Mouse (Mus musculus) CD4-positive helper T cell, adult 2 months (primary cell): Measurements from ENCODE around the gene Tcf3.
A peak's percentile ranks its signal among the peaks of the same experiment; 100 is the strongest.

ENCODE experiments used
- DNase-seq: peaks from one replicate; pipeline ENCODE4 v3.0.0-alpha.2; 2012; ENCODE audit warnings: low read depth, missing footprints, low spot score

The Tcf3 gene

GRCm38 (mm10) chr10:80407924-80408323, 25.5 kb downstream of the Tcf3 start:
- DNase-seq: no peak

- DNase-seq: peak; percentile 92
Measured at GRCm38 (mm10) chr10:80406684-80407501, 26.6 kb downstream of the Tcf3 start, which contains the start of gene Uqcr11. TSS of gene Uqcr11 (minus strand) at chr10:80406830.

GRCm38 (mm10) chr10:80405481-80406173, 27.8 kb downstream of the Tcf3 start:
- peak; percentile 47 for DNase-seq

GRCm38 (mm10) chr10:80403044-80403692, 30.3 kb downstream of the Tcf3 start:
- peak; percentile 55 for DNase-seq

GRCm38 (mm10) chr10:80400704-80401161, 32.7 kb downstream of the Tcf3 start:
- DNase-seq: no peak

- DNase-seq: no peak
Measured at GRCm38 (mm10) chr10:80399973-80400703, 33.3 kb downstream of the Tcf3 start.

GRCm38 (mm10) chr10:80399191-80399972, 34.1 kb downstream of the Tcf3 start, which contains the start of gene Mbd3:
TSS of gene Mbd3 (minus strand) at chr10:80399550.
- peak; percentile 100 for DNase-seq

GRCm38 (mm10) chr10:80398719-80399190, 34.7 kb downstream of the Tcf3 start:
- DNase-seq: peak; percentile 98

GRCm38 (mm10) chr10:80398174-80398535, 35.3 kb downstream of the Tcf3 start:
- DNase-seq: no peak

- DNase-seq: no peak
Measured at GRCm38 (mm10) chr10:80397524-80398173, 35.8 kb downstream of the Tcf3 start.

GRCm38 (mm10) chr10:80396822-80397523, 36.5 kb downstream of the Tcf3 start:
- no peak for DNase-seq

GRCm38 (mm10) chr10:80395025-80395627, 38.3 kb downstream of the Tcf3 start:
- DNase-seq: no peak

- no peak for DNase-seq
Measured at GRCm38 (mm10) chr10:80392687-80393086, 40.8 kb downstream of the Tcf3 start.

- no peak for DNase-seq
Measured at GRCm38 (mm10) chr10:80390697-80391096, 42.8 kb downstream of the Tcf3 start.

GRCm38 (mm10) chr10:80389185-80389708, 44.2 kb downstream of the Tcf3 start:
- no peak for DNase-seq

- no peak for DNase-seq
Measured at GRCm38 (mm10) chr10:80388731-80389130, 44.7 kb downstream of the Tcf3 start.

GRCm38 (mm10) chr10:80387522-80387959, 45.9 kb downstream of the Tcf3 start, which contains the start of gene Mex3d:
TSS of gene Mex3d (minus strand) at chr10:80387659.
- DNase-seq: peak; percentile 90

- peak; percentile 42 for DNase-seq
Measured at GRCm38 (mm10) chr10:80386735-80387471, 46.5 kb downstream of the Tcf3 start.
